Mouse (Mus musculus): ENCODE measurements at regions not wholly inside any gene's neighbourhood (a gene's known extent, or its start where the extent isn't known, plus 50 kb on each side); places are given as distances from the start of the nearest gene placed in this dataset.

DNA sequence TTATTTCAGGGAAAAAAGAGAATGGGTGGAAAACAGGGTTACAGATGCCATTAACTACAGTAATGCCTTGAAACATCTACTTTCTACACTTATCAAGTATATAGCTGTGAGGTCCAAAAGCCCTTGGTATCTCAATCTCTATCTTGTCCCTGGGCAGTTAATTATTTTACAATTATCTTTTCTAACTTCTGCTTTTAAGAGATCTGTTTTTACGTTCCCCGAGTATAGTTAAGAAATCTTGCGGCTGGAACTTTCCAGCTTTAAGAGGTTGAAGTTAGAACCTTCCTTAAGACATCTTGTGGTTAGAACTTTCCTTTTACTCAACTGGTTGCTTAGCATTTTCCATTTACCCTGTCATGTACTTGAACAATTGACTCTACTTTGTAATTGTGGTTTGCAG is 1275.0 kb upstream of the Alcam start:
- Histone ChIP-seq H3K36me3 (replicated peaks) (no peaks in the 10 kb centered on the region), H3K9me3 (replicated peaks) (no peaks in the 10 kb centered on the region), H3K27me3 (ENCODE audit: insufficient read depth, low read length) (no peaks in the 10 kb centered on the region), H3K4me1 (ENCODE audit: insufficient read depth, low read depth, low read length) (no peaks in the 10 kb centered on the region), H3K4me3 (ENCODE audit: low read depth, low read length) (no peak overlapping the region)
- peak; percentile 67 for ATAC-seq (ENCODE audit: extremely low read depth, insufficient number of reproducible peaks, low FRiP score, poor library complexity, severe bottlenecking)
- TF ChIP-seq POLR2AphosphoS5 (IDR thresholded peaks at IDR 0.05; ENCODE audit: insufficient replicate concordance, low read depth, low read length) (no peak), GATA1 (IDR thresholded peaks at IDR 0.05; ENCODE audit: borderline replicate concordance, low read length) (no peak), GATA2 (IDR thresholded peaks at IDR 0.05; ENCODE audit: borderline replicate concordance, low read depth, low read length) (no peak), CTCF (IDR thresholded peaks at IDR 0.05; ENCODE audit: low read depth, low read length) (no peak), TAL1 (conservative IDR thresholded peaks at IDR 0.05; ENCODE audit: low read depth, low read length) (no peak)
- no peak for DNase-seq (ENCODE audit: low spot score)
